Mouse (Mus musculus): ENCODE results near the gene Ap5z1. TPM values are rescaled to one million over a fixed set of nuclear protein-coding genes. Genes with fewer than 3 reads are reported as not detected.
A peak's percentile ranks its signal among the peaks of the same experiment; 100 is the strongest.

The Ap5z1 gene
- polyA plus RNA-seq, 1 experiment from 2014 or later = 13.9 TPM

- WGBS = 90% methylated on average over 11 of the region's 11 CpGs
- ATAC-seq (ENCODE audit: low FRiP score, low TSS enrichment) = no peak
- peaks cover 44% of the 10 kb centered on the region for H3K36me3 ChIP-seq (ENCODE audit: control insufficient read depth, insufficient read depth, low read length)
- no peak overlapping the region for H3K9ac ChIP-seq (replicated peaks; ENCODE audit: low read length)
- H3K4me3 ChIP-seq (replicated peaks; ENCODE audit: low read depth, low read length) = no peak overlapping the region
- no peak overlapping the region for H3K27ac ChIP-seq (replicated peaks; ENCODE audit: low read depth, low read length)
- H3K4me2 ChIP-seq (ENCODE audit: low read length) = no peak overlapping the region
- H3K27me3 ChIP-seq (ENCODE audit: control insufficient read depth, insufficient read depth, low read length) = no peaks in the 10 kb centered on the region
- H3K4me1 ChIP-seq (ENCODE audit: control insufficient read depth, insufficient read depth, low read length) = peaks cover 1% of the 10 kb centered on the region
- no peaks in the 10 kb centered on the region for H3K9me3 ChIP-seq (ENCODE audit: control insufficient read depth, low read length)
- no peak for DNase-seq
Measured at GRCm38 (mm10) chr5:142469796-142470195, 6.1 kb downstream of the Ap5z1 start.

GRCm38 (mm10) chr5:142473696-142474095, 10.0 kb downstream of the Ap5z1 start:
- no peak overlapping the region for H3K4me2 ChIP-seq (ENCODE audit: low read length)
- H3K9me3 ChIP-seq (ENCODE audit: control insufficient read depth, low read length) = no peaks in the 10 kb centered on the region
- no peak overlapping the region for H3K27ac ChIP-seq (replicated peaks; ENCODE audit: low read depth, low read length)
- no peaks in the 10 kb centered on the region for H3K27me3 ChIP-seq (ENCODE audit: control insufficient read depth, insufficient read depth, low read length)
- H3K4me3 ChIP-seq (replicated peaks; ENCODE audit: low read depth, low read length) = no peak overlapping the region
- 68% methylated on average over 10 of the region's 10 CpGs for WGBS
- peaks cover 43% of the 10 kb centered on the region for H3K36me3 ChIP-seq (ENCODE audit: control insufficient read depth, insufficient read depth, low read length)
- ATAC-seq (ENCODE audit: low FRiP score, low TSS enrichment) = no peak
- DNase-seq = peak; percentile 29
- no peaks in the 10 kb centered on the region for H3K4me1 ChIP-seq (ENCODE audit: control insufficient read depth, insufficient read depth, low read length)
- no peak overlapping the region for H3K9ac ChIP-seq (replicated peaks; ENCODE audit: low read length)

- H3K9me3 ChIP-seq (ENCODE audit: control insufficient read depth, low read length) = no peaks in the 10 kb centered on the region
- 84% methylated on average over 7 of the region's 7 CpGs for WGBS
- no peak for ATAC-seq (ENCODE audit: low FRiP score, low TSS enrichment)
Measured at GRCm38 (mm10) chr5:142475669-142476068, 11.9 kb downstream of the Ap5z1 start.

GRCm38 (mm10) chr5:142477346-142477745, 13.6 kb downstream of the Ap5z1 start:
- peaks cover 22% of the 10 kb centered on the region for H3K36me3 ChIP-seq (ENCODE audit: control insufficient read depth, insufficient read depth, low read length)
- H3K4me3 ChIP-seq (replicated peaks; ENCODE audit: low read depth, low read length) = no peak overlapping the region
- no peaks in the 10 kb centered on the region for H3K4me1 ChIP-seq (ENCODE audit: control insufficient read depth, insufficient read depth, low read length)
- H3K4me2 ChIP-seq (ENCODE audit: low read length) = no peak overlapping the region
- no peaks in the 10 kb centered on the region for H3K9me3 ChIP-seq (ENCODE audit: control insufficient read depth, low read length)
- H3K27me3 ChIP-seq (ENCODE audit: control insufficient read depth, insufficient read depth, low read length) = no peaks in the 10 kb centered on the region
- DNase-seq (no peak), ATAC-seq (ENCODE audit: low FRiP score, low TSS enrichment) (no peak)
- 88% methylated on average over 12 of the region's 12 CpGs for WGBS
- H3K27ac ChIP-seq (replicated peaks; ENCODE audit: low read depth, low read length) = no peak overlapping the region
- no peak overlapping the region for H3K9ac ChIP-seq (replicated peaks; ENCODE audit: low read length)

More at GRCm38 (mm10) chr5:142475669-142476068, 11.9 kb downstream of the Ap5z1 start:
- peaks cover 30% of the 10 kb centered on the region for H3K36me3 ChIP-seq (ENCODE audit: control insufficient read depth, insufficient read depth, low read length)
- H3K4me3 ChIP-seq (replicated peaks; ENCODE audit: low read depth, low read length) = no peak overlapping the region
- H3K27ac ChIP-seq (replicated peaks; ENCODE audit: low read depth, low read length) = no peak overlapping the region
- H3K27me3 ChIP-seq (ENCODE audit: control insufficient read depth, insufficient read depth, low read length) = no peaks in the 10 kb centered on the region
- no peak overlapping the region for H3K9ac ChIP-seq (replicated peaks; ENCODE audit: low read length)
- no peaks in the 10 kb centered on the region for H3K4me1 ChIP-seq (ENCODE audit: control insufficient read depth, insufficient read depth, low read length)
- no peak overlapping the region for H3K4me2 ChIP-seq (ENCODE audit: low read length)
- DNase-seq = no peak

- Histone ChIP-seq H3K4me2 (ENCODE audit: low read length) (no peak overlapping the region), H3K36me3 (ENCODE audit: control insufficient read depth, insufficient read depth, low read length) (peaks cover 18% of the 10 kb centered on the region; the same call in 1 of the 2 replicates), H3K27me3 (ENCODE audit: control insufficient read depth, insufficient read depth, low read length) (no peaks in the 10 kb centered on the region), H3K9me3 (ENCODE audit: control insufficient read depth, low read length) (no peaks in the 10 kb centered on the region), H3K27ac (replicated peaks; ENCODE audit: low read depth, low read length) (no peak overlapping the region), H3K9ac (replicated peaks; ENCODE audit: low read length) (no peak overlapping the region), H3K4me3 (replicated peaks; ENCODE audit: low read depth, low read length) (no peak overlapping the region), H3K4me1 (ENCODE audit: control insufficient read depth, insufficient read depth, low read length) (no peaks in the 10 kb centered on the region)
- WGBS = 86% methylated on average over 5 of the region's 5 CpGs
- DNase-seq (no peak), ATAC-seq (ENCODE audit: low FRiP score, low TSS enrichment) (no peak)
Measured at GRCm38 (mm10) chr5:142477866-142478615, 14.3 kb downstream of the Ap5z1 start.

GRCm38 (mm10) chr5:142478829-142479435, 15.2 kb downstream of the Ap5z1 start:
- Histone ChIP-seq H3K4me3 (replicated peaks; ENCODE audit: low read depth, low read length) (no peak overlapping the region), H3K4me1 (ENCODE audit: control insufficient read depth, insufficient read depth, low read length) (no peaks in the 10 kb centered on the region), H3K9me3 (ENCODE audit: control insufficient read depth, low read length) (no peaks in the 10 kb centered on the region), H3K36me3 (ENCODE audit: control insufficient read depth, insufficient read depth, low read length) (peaks cover 16% of the 10 kb centered on the region; the same call in 1 of the 2 replicates), H3K27ac (replicated peaks; ENCODE audit: low read depth, low read length) (no peak overlapping the region), H3K4me2 (ENCODE audit: low read length) (peak overlapping the region; percentile 30; the same call in 1 of the 2 replicates), H3K9ac (replicated peaks; ENCODE audit: low read length) (no peak overlapping the region; the same call in 1 of the 2 replicates), H3K27me3 (ENCODE audit: control insufficient read depth, insufficient read depth, low read length) (no peaks in the 10 kb centered on the region)
- ATAC-seq (ENCODE audit: low FRiP score, low TSS enrichment) = peak; percentile 52; the same call in 1 of the 2 replicates
- DNase-seq = peak; percentile 92
- WGBS = 32% methylated on average over 17 of the region's 17 CpGs

- WGBS = 69% methylated on average over 2 of the region's 2 CpGs
- Histone ChIP-seq H3K9ac (replicated peaks; ENCODE audit: low read length) (no peak overlapping the region), H3K4me2 (ENCODE audit: low read length) (no peak overlapping the region), H3K36me3 (ENCODE audit: control insufficient read depth, insufficient read depth, low read length) (0 out of 2 replicates have a peak, but pooled peaks cover 6% of the 10 kb centered on the region), H3K27me3 (ENCODE audit: control insufficient read depth, insufficient read depth, low read length) (no peaks in the 10 kb centered on the region), H3K27ac (replicated peaks; ENCODE audit: low read depth, low read length) (no peak overlapping the region), H3K4me3 (replicated peaks; ENCODE audit: low read depth, low read length) (no peak overlapping the region), H3K4me1 (ENCODE audit: control insufficient read depth, insufficient read depth, low read length) (no peaks in the 10 kb centered on the region), H3K9me3 (ENCODE audit: control insufficient read depth, low read length) (no peaks in the 10 kb centered on the region)
- no peak for DNase-seq
- no peak for ATAC-seq (ENCODE audit: low FRiP score, low TSS enrichment)
Measured at GRCm38 (mm10) chr5:142482512-142482911, 18.8 kb downstream of the Ap5z1 start.

GRCm38 (mm10) chr5:142483581-142483980, 19.8 kb downstream of the Ap5z1 start:
- ATAC-seq (ENCODE audit: low FRiP score, low TSS enrichment) (no peak), DNase-seq (no peak)
- Histone ChIP-seq H3K9me3 (ENCODE audit: control insufficient read depth, low read length) (no peaks in the 10 kb centered on the region), H3K9ac (replicated peaks; ENCODE audit: low read length) (no peak overlapping the region), H3K4me1 (ENCODE audit: control insufficient read depth, insufficient read depth, low read length) (no peaks in the 10 kb centered on the region), H3K36me3 (ENCODE audit: control insufficient read depth, insufficient read depth, low read length) (0 out of 2 replicates have a peak, but pooled peaks cover 9% of the 10 kb centered on the region), H3K4me2 (ENCODE audit: low read length) (no peak overlapping the region), H3K4me3 (replicated peaks; ENCODE audit: low read depth, low read length) (no peak overlapping the region), H3K27ac (replicated peaks; ENCODE audit: low read depth, low read length) (no peak overlapping the region), H3K27me3 (ENCODE audit: control insufficient read depth, insufficient read depth, low read length) (no peaks in the 10 kb centered on the region)
- 89% methylated on average over 5 of the region's 5 CpGs for WGBS
